Mouse (Mus musculus) lung, postnatal 0 days (tissue): Measurements from ENCODE around the gene Hdac11.

Source experiments
- CTCF ChIP-seq: IDR thresholded peaks from 2 replicates; pipeline ENCODE4 v1.5.1; 2016; ENCODE audit warnings: antibody characterized with exemption, mild to moderate bottlenecking
- EP300 ChIP-seq: IDR thresholded peaks from 2 replicates; pipeline ENCODE4 v1.6.1; 2016; ENCODE audit warnings: antibody characterized with exemption, mild to moderate bottlenecking, control low read depth

GRCm38 (mm10) chr6:91215454-91215853 is 59.0 kb downstream of the Hdac11 start:
- no peak for TF ChIP-seq CTCF
- TF ChIP-seq EP300 = no peak
